Mouse (Mus musculus): ENCODE measurements at regions not wholly inside any gene's neighbourhood (a gene's known extent, or its start where the extent isn't known, plus 50 kb on each side); places are given as distances from the start of the nearest gene placed in this dataset.

DNA sequence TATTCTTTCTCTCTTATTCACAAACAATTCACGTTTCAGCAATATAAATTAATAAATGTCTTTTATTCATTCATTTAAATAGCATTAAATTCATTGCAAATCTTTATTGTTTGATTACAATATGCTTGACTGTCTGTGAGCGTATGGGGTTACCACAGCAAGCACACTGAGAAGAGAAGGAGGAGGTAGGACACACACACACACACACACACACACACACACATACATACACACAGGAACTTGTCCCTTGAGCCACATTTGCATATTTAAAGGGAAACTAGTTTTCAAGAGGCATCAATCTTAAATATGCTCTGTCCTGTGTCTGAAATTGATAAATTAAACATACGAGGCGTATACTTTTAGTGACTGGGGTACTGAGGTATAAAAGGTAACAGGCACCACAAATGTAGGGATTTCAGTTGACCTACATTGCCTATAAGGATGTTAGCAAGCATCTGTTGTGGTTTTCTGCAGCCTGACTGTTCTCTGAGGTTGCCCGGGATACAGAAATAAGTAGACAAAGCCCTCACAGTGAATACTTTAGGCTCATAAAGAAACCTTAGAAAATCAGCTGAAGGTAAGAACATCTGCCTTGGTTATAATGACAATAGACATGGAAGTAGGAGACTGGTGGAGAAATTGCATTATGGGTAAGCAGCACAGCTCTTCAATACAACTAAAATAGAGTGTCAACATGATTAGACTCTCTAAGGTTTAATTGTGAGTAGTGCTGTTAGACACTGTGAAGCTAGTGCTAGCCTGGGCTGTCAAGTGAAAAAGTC lies 217.1 kb upstream of the Tacr3 start:
- WGBS = 78% methylated on average over 5 of the region's 5 CpGs
- Histone ChIP-seq H3K4me1 (no peaks in the 10 kb centered on the region), H3K36me3 (no peaks in the 10 kb centered on the region), H3K27ac (no peak overlapping the region), H3K9ac (no peak overlapping the region), H3K9me3 (no peaks in the 10 kb centered on the region), H3K27me3 (no peaks in the 10 kb centered on the region), H3K4me3 (no peak overlapping the region), H3K4me2 (no peak overlapping the region)
- no peak for ATAC-seq (ENCODE audit: insufficient number of reproducible peaks, low FRiP score, low TSS enrichment, low read depth)

DNA sequence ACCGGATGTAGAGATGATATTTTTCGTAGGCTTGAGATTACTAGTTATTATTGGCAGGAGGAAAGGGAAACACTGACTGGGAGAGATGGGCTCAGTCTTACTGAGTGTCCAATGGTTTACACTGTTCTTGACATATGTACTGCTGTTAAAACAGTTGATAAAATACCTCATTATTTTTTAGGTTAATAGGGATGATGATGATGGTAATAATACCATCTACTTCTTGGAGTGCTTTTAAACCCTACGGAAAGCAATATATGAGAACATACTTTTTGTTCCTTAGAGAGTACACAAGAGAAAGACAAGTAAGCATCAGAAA lies 216.6 kb upstream of the Tacr3 start:
- Histone ChIP-seq H3K4me2 (no peak overlapping the region), H3K9me3 (no peaks in the 10 kb centered on the region), H3K9ac (no peak overlapping the region), H3K27ac (no peak overlapping the region), H3K27me3 (no peaks in the 10 kb centered on the region), H3K4me3 (no peak overlapping the region), H3K36me3 (no peaks in the 10 kb centered on the region), H3K4me1 (no peaks in the 10 kb centered on the region)
- no peak for ATAC-seq (ENCODE audit: insufficient number of reproducible peaks, low FRiP score, low TSS enrichment, low read depth)
- 87% methylated on average over 3 of the region's 3 CpGs for WGBS

DNA sequence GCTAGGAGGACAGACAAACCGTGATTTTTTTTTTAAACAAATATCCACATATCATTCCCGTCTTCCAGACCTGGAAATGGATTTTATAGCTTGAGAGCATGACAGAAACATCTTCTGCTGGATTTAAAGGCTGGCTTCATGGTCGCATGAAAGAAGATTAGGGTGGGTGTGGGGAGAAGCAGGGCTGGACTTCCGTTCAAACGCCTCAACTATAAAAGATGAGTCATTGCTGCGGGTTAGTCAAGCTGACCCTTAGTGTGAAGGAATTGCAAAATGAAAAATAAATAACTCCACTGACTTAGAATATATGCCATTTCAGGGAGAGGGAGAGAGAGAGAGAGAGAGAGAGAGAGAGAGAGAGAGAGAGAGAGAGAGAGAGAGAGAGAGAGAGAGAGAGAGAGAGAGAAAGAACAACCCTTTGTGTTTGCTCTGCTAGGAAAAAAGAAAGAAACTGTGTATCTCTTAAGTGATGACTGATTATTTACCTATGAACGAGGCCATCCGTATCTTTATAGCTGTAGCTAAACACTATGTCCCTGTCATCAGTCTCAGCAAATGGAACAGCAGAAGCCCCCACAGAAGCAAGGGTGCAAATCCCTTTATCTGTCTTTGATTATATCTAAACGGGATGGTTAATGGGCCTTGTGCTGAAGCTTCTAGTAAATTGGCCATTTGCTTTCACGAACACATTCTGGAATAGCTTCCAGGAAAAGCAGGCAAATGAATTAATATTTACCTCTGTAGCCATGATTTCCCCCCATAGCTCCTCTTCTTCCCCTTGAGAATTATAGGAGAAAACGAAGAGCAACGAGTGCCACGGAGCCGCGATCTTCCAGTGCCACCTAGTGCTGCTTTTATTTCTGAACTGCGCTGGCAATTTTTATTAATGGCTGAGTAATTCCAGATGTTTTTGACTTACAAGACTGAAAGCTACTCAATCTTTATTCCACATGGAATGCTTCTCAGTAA lies 199.4 kb upstream of the Tacr3 start:
- Histone ChIP-seq H3K4me3 (peak overlapping the region; percentile 37), H3K36me3 (no peaks in the 10 kb centered on the region), H3K27me3 (no peaks in the 10 kb centered on the region), H3K27ac (0 out of 2 replicates have a peak overlapping the region, but pooled peaks have one; percentile 33), H3K9ac (no peak overlapping the region), H3K9me3 (no peaks in the 10 kb centered on the region), H3K4me1 (no peaks in the 10 kb centered on the region), H3K4me2 (peak overlapping the region; percentile 49)
- 16% methylated on average over 16 of the region's 16 CpGs for WGBS
- ATAC-seq (ENCODE audit: insufficient number of reproducible peaks, low FRiP score, low TSS enrichment, low read depth) = no peak

DNA sequence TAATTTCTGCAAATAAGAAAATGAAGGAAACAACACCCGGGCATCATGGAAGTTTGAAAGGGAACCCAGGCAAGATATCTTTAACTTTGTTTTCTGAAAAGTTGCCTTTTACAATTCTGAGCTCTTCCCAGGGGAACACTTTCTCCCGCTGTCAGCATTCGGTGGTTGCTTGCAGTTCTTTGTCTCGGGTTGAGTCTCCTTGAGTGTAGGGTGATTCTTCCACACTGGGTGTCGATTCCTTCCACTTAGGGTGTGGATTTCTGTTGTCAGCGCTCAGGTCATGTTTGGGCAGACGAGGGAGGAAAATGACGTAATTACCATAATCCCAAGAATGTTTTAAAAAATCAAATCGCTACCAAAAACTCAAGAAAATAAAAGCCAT lies 198.7 kb upstream of the Tacr3 start:
- Histone ChIP-seq H3K9ac (no peak overlapping the region), H3K27me3 (no peaks in the 10 kb centered on the region), H3K4me2 (peak overlapping the region; percentile 49), H3K27ac (0 out of 2 replicates have a peak overlapping the region, but pooled peaks have one; percentile 33), H3K36me3 (no peaks in the 10 kb centered on the region), H3K4me3 (peak overlapping the region; percentile 37), H3K9me3 (no peaks in the 10 kb centered on the region), H3K4me1 (no peaks in the 10 kb centered on the region)
- ATAC-seq (ENCODE audit: insufficient number of reproducible peaks, low FRiP score, low TSS enrichment, low read depth) = no peak
- WGBS = 20% methylated on average over 9 of the region's 9 CpGs

DNA sequence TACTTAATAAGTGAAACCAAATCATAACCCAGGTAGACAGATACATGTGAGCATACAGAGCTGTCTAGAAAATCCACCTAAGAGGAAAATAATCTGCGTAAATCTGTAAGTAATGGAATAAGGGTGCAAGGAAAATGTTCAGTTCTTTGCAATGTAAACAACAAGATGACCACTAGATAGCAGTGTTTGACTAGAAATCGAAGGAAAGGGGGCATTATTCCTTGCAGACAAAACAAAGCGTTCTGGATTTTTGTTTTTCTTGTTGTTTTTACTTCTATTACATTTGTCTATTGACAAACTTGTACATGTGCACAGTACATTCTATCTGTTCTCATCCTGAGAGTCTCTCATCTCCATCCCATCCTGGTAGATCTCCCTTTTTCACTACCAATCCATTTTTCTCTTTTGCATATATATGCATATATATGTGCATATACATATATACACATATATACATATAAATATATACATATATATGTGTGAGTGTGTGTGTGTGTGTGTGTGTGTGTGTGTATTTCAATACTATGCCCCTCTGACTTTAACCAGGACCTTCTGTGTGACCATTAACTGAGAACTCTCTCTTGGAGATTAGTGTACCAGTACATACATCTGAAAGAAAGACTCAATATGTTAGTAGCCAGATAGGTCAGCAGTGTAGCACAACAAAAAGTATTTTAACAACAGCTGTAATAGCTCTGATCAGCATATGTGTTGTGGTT lies 179.9 kb upstream of the Tacr3 start:
- ATAC-seq (ENCODE audit: insufficient number of reproducible peaks, low FRiP score, low TSS enrichment, low read depth) = no peak
- Histone ChIP-seq H3K9ac (no peak overlapping the region), H3K4me2 (no peak overlapping the region), H3K36me3 (no peaks in the 10 kb centered on the region), H3K4me1 (no peaks in the 10 kb centered on the region), H3K4me3 (no peak overlapping the region), H3K9me3 (no peaks in the 10 kb centered on the region), H3K27me3 (no peaks in the 10 kb centered on the region), H3K27ac (no peak overlapping the region)
- 34% methylated on average over 3 of the region's 3 CpGs for WGBS

DNA sequence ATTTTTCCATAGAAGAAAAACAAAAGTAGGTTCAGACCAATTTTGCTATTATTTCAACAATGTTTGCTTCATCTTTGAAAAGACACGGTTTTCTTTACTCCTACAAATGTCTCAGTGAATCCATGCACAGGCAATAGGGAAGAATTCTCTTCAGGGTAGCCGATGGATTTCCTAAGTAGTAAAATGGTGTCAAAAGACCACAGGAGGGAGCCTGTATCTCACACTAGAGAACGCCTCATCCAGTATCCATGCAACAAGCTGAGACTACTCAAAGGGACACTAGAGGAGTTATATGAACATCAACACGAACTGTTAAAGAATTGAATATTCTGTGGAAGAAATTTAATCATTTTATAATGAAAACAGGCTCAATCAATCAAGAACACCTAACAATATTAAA lies 174.8 kb upstream of the Tacr3 start:
- H3K27me3 ChIP-seq = no peaks in the 10 kb centered on the region
- H3K4me3 ChIP-seq = no peak overlapping the region
- 38% methylated on average over 4 of the region's 4 CpGs for WGBS
- H3K4me1 ChIP-seq = no peaks in the 10 kb centered on the region
- no peak overlapping the region for H3K9ac ChIP-seq
- H3K27ac ChIP-seq = no peak overlapping the region
- H3K36me3 ChIP-seq = no peaks in the 10 kb centered on the region
- H3K9me3 ChIP-seq = no peaks in the 10 kb centered on the region
- no peak for ATAC-seq (ENCODE audit: insufficient number of reproducible peaks, low FRiP score, low TSS enrichment, low read depth)
- H3K4me2 ChIP-seq = no peak overlapping the region

DNA sequence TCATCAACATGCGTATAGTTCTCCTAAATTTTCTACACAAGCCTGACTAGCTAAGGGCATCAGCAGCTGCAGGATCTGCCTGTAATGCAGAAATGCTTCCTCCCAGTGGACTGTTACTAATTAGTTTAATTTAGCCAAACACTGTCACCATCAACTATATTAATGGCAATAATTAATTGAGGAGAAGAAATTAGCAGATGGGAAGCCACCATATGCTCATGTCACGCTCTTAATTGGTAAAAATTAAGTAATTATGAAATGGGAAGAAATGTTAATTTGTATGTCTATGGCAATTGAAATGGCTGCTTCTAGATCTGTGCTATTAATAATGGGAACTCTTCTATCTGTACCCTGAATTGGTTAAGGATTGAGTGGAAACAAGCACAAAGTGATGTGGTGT lies 133.9 kb upstream of the Tacr3 start:
- Histone ChIP-seq H3K36me3 (no peaks in the 10 kb centered on the region), H3K4me3 (no peak overlapping the region), H3K27ac (no peak overlapping the region), H3K27me3 (no peaks in the 10 kb centered on the region), H3K4me1 (no peaks in the 10 kb centered on the region), H3K4me2 (no peak overlapping the region), H3K9me3 (no peaks in the 10 kb centered on the region), H3K9ac (no peak overlapping the region)
- 82% methylated on average over 2 of the region's 2 CpGs for WGBS
- ATAC-seq (ENCODE audit: insufficient number of reproducible peaks, low FRiP score, low TSS enrichment, low read depth) = no peak

DNA sequence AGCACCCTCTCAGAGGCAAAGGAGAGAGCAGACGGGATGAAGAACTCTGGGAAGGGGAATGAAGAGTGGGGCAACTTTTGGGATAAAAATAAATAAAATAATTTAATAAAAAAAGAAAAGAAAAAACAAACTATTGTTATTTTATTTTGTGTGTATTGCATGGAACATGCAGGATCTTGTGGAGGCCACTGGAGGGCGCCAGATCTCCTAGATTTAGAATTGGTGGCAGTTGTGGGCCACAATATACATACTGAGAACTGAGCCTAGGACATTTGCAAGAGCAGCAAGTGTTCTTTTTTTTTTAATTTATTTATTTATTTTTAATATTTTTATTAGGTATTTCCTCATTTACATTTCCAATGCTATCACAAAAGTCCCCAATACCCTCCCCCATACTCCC lies 110.2 kb upstream of the Tacr3 start:
- Histone ChIP-seq H3K36me3 (no peaks in the 10 kb centered on the region), H3K9ac (no peak overlapping the region), H3K4me3 (no peak overlapping the region), H3K27me3 (no peaks in the 10 kb centered on the region), H3K27ac (no peak overlapping the region), H3K4me2 (no peak overlapping the region), H3K4me1 (no peaks in the 10 kb centered on the region), H3K9me3 (no peaks in the 10 kb centered on the region)
- ATAC-seq (ENCODE audit: insufficient number of reproducible peaks, low FRiP score, low TSS enrichment, low read depth) = no peak
- 29% methylated on average over 2 of the region's 2 CpGs for WGBS

DNA sequence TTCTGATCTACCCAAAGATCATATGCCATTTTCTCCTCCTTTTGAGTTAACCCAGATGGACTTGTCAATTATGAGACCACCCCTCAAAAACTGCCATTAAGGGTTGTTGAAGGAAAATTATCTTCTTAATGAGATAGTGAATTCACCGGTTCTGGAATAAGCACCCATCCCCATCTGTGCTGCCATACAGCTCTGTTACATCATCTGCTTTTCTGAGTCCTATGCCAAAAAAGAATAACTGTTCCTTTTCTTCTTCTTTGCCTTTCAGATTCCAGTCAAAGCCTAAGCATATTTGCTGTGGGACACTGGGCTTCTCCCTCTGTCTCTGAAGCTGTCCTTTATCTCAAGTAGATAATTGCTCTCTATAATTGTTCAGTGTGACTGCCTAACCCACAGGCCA lies 93.1 kb upstream of the Tacr3 start:
- Histone ChIP-seq H3K4me2 (no peak overlapping the region), H3K4me3 (no peak overlapping the region), H3K36me3 (no peaks in the 10 kb centered on the region), H3K9me3 (no peaks in the 10 kb centered on the region), H3K4me1 (no peaks in the 10 kb centered on the region), H3K27me3 (no peaks in the 10 kb centered on the region), H3K27ac (no peak overlapping the region), H3K9ac (no peak overlapping the region)
- ATAC-seq (ENCODE audit: insufficient number of reproducible peaks, low FRiP score, low TSS enrichment, low read depth) = no peak
- WGBS = 82% methylated on average over 1 of the region's 1 CpGs

DNA sequence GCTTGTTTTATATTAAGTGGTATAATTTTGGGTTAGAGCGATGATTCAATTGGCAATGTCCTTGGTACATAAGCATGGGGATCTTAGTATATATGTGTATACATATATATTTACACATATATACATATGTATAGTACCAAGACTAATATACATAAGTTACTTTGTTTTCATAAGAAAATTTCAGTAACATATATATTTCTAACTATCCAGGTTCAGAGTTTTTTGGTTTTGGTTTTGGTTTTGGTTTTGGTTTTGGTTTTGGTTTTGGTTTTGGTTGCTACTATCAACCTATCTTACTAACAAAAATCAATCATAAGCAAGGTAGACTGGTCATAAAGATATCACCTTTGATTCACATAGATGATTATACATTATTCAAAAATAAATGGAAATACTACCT lies 67.7 kb upstream of the Tacr3 start:
- no peak overlapping the region for H3K4me3 ChIP-seq
- ATAC-seq (ENCODE audit: insufficient number of reproducible peaks, low FRiP score, low TSS enrichment, low read depth) = no peak

DNA sequence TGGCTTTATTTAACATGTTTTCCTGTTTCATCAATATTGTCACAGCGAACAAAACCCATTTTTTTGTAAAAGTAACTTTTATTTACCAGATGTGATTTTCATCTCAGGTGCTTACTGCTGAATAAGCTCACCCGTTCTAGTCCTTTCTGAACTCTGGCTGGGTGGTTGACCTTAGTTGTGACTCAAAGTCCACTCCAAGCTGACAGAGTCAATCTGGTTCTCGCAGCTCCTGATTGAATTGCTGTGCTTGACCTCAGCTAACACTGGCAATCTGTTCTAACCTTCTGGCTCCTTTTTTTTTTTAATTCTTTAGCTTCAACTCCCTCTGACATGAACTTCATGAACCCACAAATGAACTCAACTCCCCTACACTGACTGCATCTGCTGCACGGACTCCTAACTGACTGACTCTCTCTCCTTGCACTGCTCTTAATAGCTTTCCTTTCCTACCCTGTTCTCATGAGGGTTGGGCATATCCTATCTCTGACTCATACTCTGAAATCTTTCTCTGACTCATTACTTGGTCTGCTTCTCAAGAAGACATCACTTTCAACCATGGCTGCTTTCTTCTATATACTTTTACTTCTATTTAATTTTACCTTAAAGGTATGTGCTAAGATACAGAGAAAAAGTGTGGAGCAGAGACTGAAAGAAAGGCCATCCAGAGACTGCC lies 65.4 kb upstream of the Tacr3 start:
- Histone ChIP-seq H3K36me3 (no peaks in the 10 kb centered on the region), H3K4me2 (no peak overlapping the region), H3K9me3 (no peaks in the 10 kb centered on the region), H3K27me3 (no peaks in the 10 kb centered on the region), H3K4me1 (no peaks in the 10 kb centered on the region), H3K4me3 (no peak overlapping the region), H3K27ac (no peak overlapping the region), H3K9ac (no peak overlapping the region)
- ATAC-seq (ENCODE audit: insufficient number of reproducible peaks, low FRiP score, low TSS enrichment, low read depth) = no peak
- 84% methylated on average over 4 of the region's 4 CpGs for WGBS

More for the DNA sequence above, 67.7 kb upstream of the Tacr3 start:
- no peaks in the 10 kb centered on the region for H3K36me3 ChIP-seq
- H3K4me2 ChIP-seq = no peak overlapping the region
- 91% methylated on average over 1 of the region's 1 CpGs for WGBS
- H3K9me3 ChIP-seq = no peaks in the 10 kb centered on the region
- no peak overlapping the region for H3K27ac ChIP-seq
- no peak overlapping the region for H3K9ac ChIP-seq
- H3K27me3 ChIP-seq = no peaks in the 10 kb centered on the region
- H3K4me1 ChIP-seq = no peaks in the 10 kb centered on the region
